Mouse (Mus musculus) limb, embryonic 14.5 days (tissue): ENCODE measurements around the gene Fap. TPM values are rescaled to one million over a fixed set of nuclear protein-coding genes. Genes with fewer than 3 reads are reported as not detected.

Experiments
- ATAC-seq: fragments of 200-750 bp; cut with Nextera tagmentation; 2 replicates; pipeline ENCODE4 v1.8.0; 2017; ENCODE audit warnings: low read depth, moderate number of reproducible peaks, moderate TSS enrichment; ENCODE audit not compliant: low FRiP score
- DNase-seq: peaks from one replicate; pipeline ENCODE4 v3.0.0-alpha.2; 2015; ENCODE audit warnings: low spot score
- H3K27ac ChIP-seq: fragments of 300-500 bp; sonication (generic); replicated peaks from 2 replicates; pipeline ENCODE4 v1.5.1; 2014; ENCODE audit warnings: low read depth, mild to moderate bottlenecking, low read length, moderate library complexity, mixed read lengths
- H3K27me3 ChIP-seq: fragments of 300-500 bp; sonication (generic); 2 replicates; pipeline ENCODE4 v1.6.1; 2014; ENCODE audit warnings: low read length, mixed read lengths; ENCODE audit not compliant: control insufficient read depth, insufficient read depth
- H3K36me3 ChIP-seq: fragments of 300-500 bp; sonication (generic); 2 replicates; pipeline ENCODE4 v1.6.1; 2014; ENCODE audit warnings: mild to moderate bottlenecking, low read length, moderate library complexity, mixed read lengths; ENCODE audit not compliant: control insufficient read depth, insufficient read depth
- H3K4me1 ChIP-seq: fragments of 300-500 bp; sonication (generic); 2 replicates; pipeline ENCODE4 v1.6.1; 2014; ENCODE audit warnings: antibody characterized with exemption, low read length, mixed read lengths; ENCODE audit not compliant: control insufficient read depth, insufficient read depth
- H3K4me2 ChIP-seq: fragments of 300-500 bp; sonication (generic); replicated peaks from 2 replicates; pipeline ENCODE4 v1.6.1; 2014; ENCODE audit warnings: low read depth, mild to moderate bottlenecking, low read length, moderate library complexity; ENCODE audit not compliant: severe bottlenecking
- H3K4me3 ChIP-seq: fragments of 300-500 bp; sonication (generic); replicated peaks from 2 replicates; pipeline ENCODE4 v1.5.1; 2014; ENCODE audit warnings: low read length
- H3K9ac ChIP-seq: fragments of 300-500 bp; sonication (generic); 2 replicates; pipeline ENCODE4 v1.6.1; 2014; ENCODE audit warnings: mild to moderate bottlenecking, low read depth, low read length, moderate library complexity; ENCODE audit not compliant: severe bottlenecking
- H3K9me3 ChIP-seq: fragments of 300-500 bp; sonication (generic); 2 replicates; pipeline ENCODE4 v1.6.1; 2016; ENCODE audit warnings: low read length; ENCODE audit not compliant: control insufficient read depth
- POLR2A ChIP-seq: fragments of 200-500 bp; IDR thresholded peaks from 2 replicates; pipeline ENCODE4 v1.8.0; 2012; ENCODE audit warnings: inconsistent platforms, mild to moderate bottlenecking, moderate library complexity, borderline replicate concordance; ENCODE audit not compliant: insufficient read depth, insufficient read length; ENCODE audit errors: extremely low read depth
- WGBS: fragments of 180-500 bp; shearing (Covaris S2); extraction: QIAGEN DNeasy Blood & Tissue Kit; methylation state at CpG from one replicate; pipeline ENCODE4 v1.1.7; 2014; 5-methylcytosine and 5-hydroxymethylcytosine counted together
- polyA plus RNA-seq, 2 experiments: library from polyadenylated mRNA; depleted of rRNA in 1 of 2; stranded (reverse) in 1 of 2; unstranded in 1 of 2; fragments of >200 nt; fragmentation: Nextera tagmentation in 1 of 2; extraction: Ambion mirVana in 1 of 2; gene quantifications; 2 replicates each; pipeline versions ENCODE4 v1.2.1 to v1.2.3; 2012 to 2014

Fap gene
- polyA plus RNA-seq, 2 experiments: 29.9 to 31.9 TPM

DNA sequence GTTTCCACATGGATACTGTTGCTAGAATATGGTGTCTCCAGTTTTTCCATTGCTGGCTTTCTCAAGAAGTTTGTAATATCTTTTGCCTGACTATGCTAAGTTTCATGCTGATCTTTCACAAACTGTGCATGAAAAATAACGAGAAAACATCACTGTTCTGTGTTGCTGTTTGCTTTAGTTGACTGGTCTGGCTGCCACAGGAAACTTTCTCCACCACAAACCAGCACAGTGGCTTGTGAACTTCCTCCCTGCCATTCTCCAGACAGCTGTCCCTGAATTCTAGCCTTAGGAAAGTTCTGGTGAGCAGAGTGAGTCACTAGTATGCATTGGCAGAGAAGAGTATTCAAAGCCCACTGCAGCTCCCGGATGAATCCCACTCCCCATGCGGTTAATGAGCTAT lies 1.1 kb upstream of the Fap start:
- 0 out of 2 replicates have a peak overlapping the region, but pooled peaks have one; percentile 53 for H3K27ac ChIP-seq
- no peak for DNase-seq
- H3K4me1 ChIP-seq: peaks cover 9% of the 10 kb centered on the region
- 61% methylated on average over 3 of the region's 3 CpGs for WGBS
- H3K27me3 ChIP-seq: no peaks in the 10 kb centered on the region
- H3K9ac ChIP-seq: no peak overlapping the region
- TF ChIP-seq POLR2A: no peak
- H3K4me2 ChIP-seq: no peak overlapping the region
- no peaks in the 10 kb centered on the region for H3K9me3 ChIP-seq
- ATAC-seq: no peak
- no peaks in the 10 kb centered on the region for H3K36me3 ChIP-seq
- H3K4me3 ChIP-seq: no peak overlapping the region

DNA sequence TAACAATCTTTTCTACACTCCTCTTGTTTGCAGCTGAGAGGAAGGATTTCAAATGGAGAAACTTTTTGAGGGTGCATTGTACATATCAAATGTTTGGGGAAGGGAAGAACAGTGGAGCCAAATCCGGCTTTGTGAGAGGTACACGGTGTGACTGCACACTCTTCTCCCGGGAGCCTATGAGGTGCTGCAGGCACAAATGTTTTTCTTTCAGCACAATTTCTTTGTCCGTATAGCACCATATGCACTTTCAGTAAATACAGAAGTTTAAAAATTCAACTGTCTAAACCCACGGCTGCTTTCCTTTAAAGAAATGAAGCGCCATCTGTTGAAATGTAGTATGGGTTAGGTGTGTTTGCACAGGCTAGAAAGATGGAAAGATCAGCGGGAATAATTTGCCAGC lies 375 bp upstream of the Fap start:
- Histone ChIP-seq H3K27me3 (no peaks in the 10 kb centered on the region), H3K4me1 (peaks cover 9% of the 10 kb centered on the region), H3K9ac (no peak overlapping the region), H3K36me3 (no peaks in the 10 kb centered on the region), H3K4me3 (peak overlapping the region; percentile 37), H3K9me3 (no peaks in the 10 kb centered on the region), H3K27ac (peak overlapping the region; percentile 83), H3K4me2 (peak overlapping the region; percentile 48; the same call in 1 of the 2 replicates)
- peak; percentile 67 for ATAC-seq
- WGBS: 49% methylated on average over 7 of the region's 7 CpGs
- DNase-seq: no peak
- no peak for TF ChIP-seq POLR2A

DNA sequence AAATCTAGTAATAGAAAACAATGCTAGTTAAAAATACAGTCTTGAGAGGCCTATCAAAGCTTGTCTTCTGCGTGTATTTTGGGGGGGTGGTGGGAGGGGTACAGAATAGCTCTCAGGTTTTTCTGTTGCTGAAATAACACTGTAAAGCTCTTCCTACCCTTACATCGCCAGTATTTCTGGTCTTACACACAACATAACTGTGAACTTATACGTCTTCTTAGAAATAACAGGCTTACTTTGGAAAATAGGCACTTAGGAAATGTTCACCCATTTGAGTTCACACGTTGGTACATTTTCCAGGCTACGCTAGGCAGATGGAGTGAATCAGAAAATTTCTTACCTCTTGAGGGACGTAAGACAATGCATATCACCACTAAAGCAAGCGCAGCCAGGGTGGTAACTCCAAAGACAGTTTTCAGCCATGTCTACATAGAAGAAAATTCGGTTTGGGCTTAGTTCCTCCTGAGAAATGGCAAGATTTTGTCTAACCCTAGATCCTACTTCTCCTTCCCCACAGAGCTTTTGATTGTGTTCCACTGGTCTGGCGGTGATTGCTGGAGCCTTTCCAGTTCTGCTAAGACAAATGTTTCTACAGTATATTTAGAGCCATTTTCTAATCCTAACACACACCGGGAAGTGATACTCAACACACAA lies 649 bp downstream of the Fap start:
- WGBS: 53% methylated on average over 10 of the region's 10 CpGs
- H3K9ac ChIP-seq: peak overlapping the region; percentile 45
- no peak for DNase-seq

DNA sequence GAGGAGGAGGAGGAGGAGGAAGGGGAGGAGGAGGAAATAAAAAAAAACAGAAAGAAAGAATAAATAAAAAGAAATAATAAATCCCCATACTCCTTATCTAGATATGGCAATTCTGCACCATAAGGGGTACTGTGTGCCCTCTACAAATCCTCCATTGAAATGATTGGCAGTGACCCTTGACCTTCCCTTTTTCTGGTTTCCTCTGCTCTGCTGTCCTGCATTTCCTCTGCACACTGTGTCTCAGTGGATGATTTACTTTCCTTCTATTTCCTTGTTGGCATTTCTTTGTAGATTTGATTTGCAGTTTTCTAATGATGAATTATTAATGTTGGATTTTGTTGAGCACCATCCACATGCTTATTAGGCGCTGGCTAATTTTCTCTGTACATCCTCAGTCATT lies 9.2 kb downstream of the Fap start:
- H3K36me3 ChIP-seq: no peaks in the 10 kb centered on the region
- no peak for TF ChIP-seq POLR2A
- no peaks in the 10 kb centered on the region for H3K9me3 ChIP-seq
- no peak for DNase-seq
- H3K4me3 ChIP-seq: no peak overlapping the region
- no peak overlapping the region for H3K27ac ChIP-seq
- H3K27me3 ChIP-seq: no peaks in the 10 kb centered on the region
- ATAC-seq: no peak
- 0 out of 2 replicates have a peak, but pooled peaks cover 3% of the 10 kb centered on the region for H3K4me1 ChIP-seq
- WGBS: 83% methylated on average over 1 of the region's 1 CpGs
- no peak overlapping the region for H3K4me2 ChIP-seq
- no peak overlapping the region for H3K9ac ChIP-seq

More for the DNA sequence above, 649 bp downstream of the Fap start:
- 0 out of 2 replicates have a peak, but pooled peaks have one; percentile 2 for ATAC-seq
- Histone ChIP-seq H3K4me1 (peaks cover 9% of the 10 kb centered on the region), H3K4me3 (peak overlapping the region; percentile 37), H3K27me3 (no peaks in the 10 kb centered on the region), H3K9me3 (no peaks in the 10 kb centered on the region), H3K27ac (peak overlapping the region; percentile 83), H3K36me3 (no peaks in the 10 kb centered on the region), H3K4me2 (peak overlapping the region; percentile 48)
- no peak for TF ChIP-seq POLR2A

DNA sequence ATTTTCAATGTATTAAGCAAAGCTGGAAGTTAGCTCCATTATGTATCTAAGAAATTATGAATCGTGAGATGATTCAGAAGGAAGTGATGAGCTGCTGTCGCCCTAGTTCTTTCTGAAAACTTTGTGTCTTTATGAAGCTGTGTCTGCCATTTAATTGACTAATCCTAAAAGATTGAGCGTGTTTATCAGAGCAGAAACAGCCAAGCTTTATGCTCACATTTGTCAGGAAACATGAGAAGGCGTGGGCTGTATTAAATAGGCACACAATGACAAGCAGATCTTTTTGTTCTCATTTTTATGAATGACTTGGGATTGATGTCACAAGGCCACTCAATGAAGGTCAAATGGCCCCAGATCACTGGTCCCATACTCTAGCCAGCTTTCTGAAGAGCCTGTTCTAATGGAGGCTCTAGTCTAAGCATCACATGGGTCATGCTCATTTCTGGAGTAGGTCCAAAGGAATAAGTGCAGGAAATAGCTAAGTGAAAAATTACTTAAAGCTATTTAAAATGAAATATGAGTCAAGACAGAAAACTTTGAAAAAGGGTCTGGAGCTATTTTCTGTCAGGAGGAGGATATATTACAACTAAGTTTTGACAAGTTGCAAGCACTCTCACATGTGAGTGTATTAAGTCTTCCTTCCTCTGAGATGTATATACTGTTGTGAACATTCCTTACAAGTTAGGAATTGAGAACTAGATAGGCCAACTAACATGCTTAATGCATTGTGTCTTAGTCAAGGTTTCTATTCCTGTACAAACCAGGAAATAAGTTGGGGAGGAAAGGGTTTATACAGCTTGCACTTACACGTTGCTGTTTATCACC lies 11.0 kb downstream of the Fap start:
- no peak overlapping the region for H3K27ac ChIP-seq
- no peaks in the 10 kb centered on the region for H3K36me3 ChIP-seq
- H3K4me3 ChIP-seq: no peak overlapping the region
- no peaks in the 10 kb centered on the region for H3K27me3 ChIP-seq
- no peaks in the 10 kb centered on the region for H3K9me3 ChIP-seq
- no peak for ATAC-seq
- H3K9ac ChIP-seq: no peak overlapping the region
- 0 out of 2 replicates have a peak, but pooled peaks cover 3% of the 10 kb centered on the region for H3K4me1 ChIP-seq
- H3K4me2 ChIP-seq: no peak overlapping the region
- no peak for DNase-seq
- WGBS: 68% methylated on average over 5 of the region's 5 CpGs
- no peak for TF ChIP-seq POLR2A
